9 mouse cellular contexts compared by ENCODE assay signal in genomic region chr12:52010630-52010961, GRCm38 (mm10). TPM values are rescaled to one million over a fixed set of nuclear protein-coding genes. Genes with fewer than 3 reads are reported as not detected.
A peak's percentile ranks its signal among the peaks of the same experiment; 100 is the strongest.
DNase-seq lines count a peak whose midpoint lies in the region.
"Had no signal": no experiment of that assay in that cellular context is flagged by ENCODE, and none has a peak within 500 bp of the region (broad histone marks: within the 10 kb centered on the region; RNA-seq: fewer than 3 reads in every experiment).

No protein-coding gene starts in this region.

- peak; percentile 14 for DNase-seq in gastrocnemius, adult 18-20 months (ENCODE audit: low spot score)
- no peak for DNase-seq in gastrocnemius, postnatal 36 days
- DNase-seq in 416B (ENCODE audit: low read depth), result peak; percentile 52
- peak; percentile 38 for DNase-seq in c-Kit-positive CD71-positive TER-119-positive erythroid progenitor cells, embryonic 14.5 days (ENCODE audit: low spot score)
- peak; percentile 29 for DNase-seq in large intestine, adult 2 months (ENCODE audit: low read depth, low spot score)
- DNase-seq in right cerebral cortex, postnatal 36 days (ENCODE audit: low spot score in 2 of 2), result no peak
- DNase-seq in yolk sac, embryonic 10.5 days (ENCODE audit: low spot score), result no peak
- DNase-seq in ovary, postnatal 14 days (ENCODE audit: low spot score), result no peak

- 52% methylated on average over 2 of the region's 2 CpGs for WGBS in large intestine, adult 2 months

- intact Hi-C loops in gastrocnemius, postnatal 36 days (cut with DNase I), result loop anchor here (5.0 kb wide), 3 partner anchors 627 to 892 kb away; no protein-coding TSS in a partner anchor

RNA-seq across cellular contexts. Expression of gene Dtd2, which starts 4.3 kb away (rescaled TPM):
- 1 to 10 TPM; 4.6 to 5.0 TPM for total RNA-seq in gastrocnemius, adult 18-20 months (2021)
- 1 to 10 TPM; 3.6 to 3.9 TPM for total RNA-seq in gastrocnemius, postnatal 36 days (2021)
- polyA plus RNA-seq in large intestine, adult 2 months (2012; rRNA removed), result 5.0 and 6.1 TPM in 2 replicates

RNA-seq across cellular contexts. Expression of gene Gpr33, which starts 17.3 kb away (rescaled TPM):
- total RNA-seq in gastrocnemius, adult 18-20 months (2021), result not detected
- total RNA-seq in gastrocnemius, postnatal 36 days (2021), result not detected
- polyA plus RNA-seq in large intestine, adult 2 months (2012; rRNA removed), result 0.05 and 0.18 TPM in 2 replicates
- polyA plus RNA-seq: heart, embryonic 14.5 days had no signal

RNA-seq across cellular contexts. Expression of gene Heatr5a, which starts 39.5 kb away (rescaled TPM):
- 10 to 100 TPM; 22.7 to 27.2 TPM for total RNA-seq in gastrocnemius, adult 18-20 months (2021)
- 10 to 100 TPM; 14.5 to 15.2 TPM for total RNA-seq in gastrocnemius, postnatal 36 days (2021)
- 19.4 and 61.2 TPM in 2 replicates for polyA plus RNA-seq in large intestine, adult 2 months (2012; rRNA removed)

Comparison
In these comparisons a context has a peak if more than half of its experiments do, and no peak if none do; other contexts are left out.
1. DNase-seq: peak in gastrocnemius, adult 18-20 months (single experiment), 416B (single experiment), c-Kit-positive CD71-positive TER-119-positive erythroid progenitor cells, embryonic 14.5 days (single experiment) and large intestine, adult 2 months (single experiment); none in gastrocnemius, postnatal 36 days (0 of 2), right cerebral cortex, postnatal 36 days (0 of 2), yolk sac, embryonic 10.5 days (single experiment) and ovary, postnatal 14 days (single experiment).